Mouse (Mus musculus): ENCODE results near the gene Olfr26. TPM values are rescaled to one million over a fixed set of nuclear protein-coding genes. Genes with fewer than 3 reads are reported as not detected.
"Not testable (repeated sequence)": the region's sequence is repeated elsewhere in the genome, so short reads cannot be mapped to it uniquely, and the experiment has no call there.

Gene Olfr26
- polyA plus RNA-seq (2015; fragmentation: Nextera tagmentation; extraction: Ambion mirVana) = not detected in 2 replicates

- no peak for DNase-seq (ENCODE audit: low spot score)
Observed at GRCm38 (mm10) chr9:38854760-38855159, at the start of gene Olfr26. Gene Olfr26, plus strand, starts transcription at chr9:38855060.

- no peak for DNase-seq (ENCODE audit: low spot score)
Observed at GRCm38 (mm10) chr9:38805696-38806095, 49.2 kb upstream of the Olfr26 start.

DNA sequence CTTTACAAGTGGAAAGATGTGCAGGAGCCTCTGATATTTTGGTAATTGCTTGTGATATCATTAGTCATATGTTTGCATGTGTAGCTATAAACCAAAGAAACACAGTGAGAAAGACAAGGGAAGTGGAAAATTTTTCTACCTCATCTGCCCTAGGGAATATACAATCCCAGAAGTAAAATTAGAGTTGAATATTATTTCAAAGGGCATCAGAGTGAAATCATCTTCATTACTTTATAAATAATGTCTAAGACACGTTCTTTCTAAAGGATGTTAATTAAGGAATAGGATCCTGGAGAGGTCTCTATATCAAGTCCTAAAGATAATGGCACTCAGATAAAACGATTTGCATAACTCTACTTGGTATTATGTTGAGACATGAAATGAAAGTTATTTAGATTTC lies 40.5 kb upstream of the Olfr26 start, which contains the start of gene Olfr922:
Olfr922 (plus strand) TSS at position 301 of the 400 bp plus-strand sequence.
- no peak for DNase-seq (ENCODE audit: low spot score)

DNA sequence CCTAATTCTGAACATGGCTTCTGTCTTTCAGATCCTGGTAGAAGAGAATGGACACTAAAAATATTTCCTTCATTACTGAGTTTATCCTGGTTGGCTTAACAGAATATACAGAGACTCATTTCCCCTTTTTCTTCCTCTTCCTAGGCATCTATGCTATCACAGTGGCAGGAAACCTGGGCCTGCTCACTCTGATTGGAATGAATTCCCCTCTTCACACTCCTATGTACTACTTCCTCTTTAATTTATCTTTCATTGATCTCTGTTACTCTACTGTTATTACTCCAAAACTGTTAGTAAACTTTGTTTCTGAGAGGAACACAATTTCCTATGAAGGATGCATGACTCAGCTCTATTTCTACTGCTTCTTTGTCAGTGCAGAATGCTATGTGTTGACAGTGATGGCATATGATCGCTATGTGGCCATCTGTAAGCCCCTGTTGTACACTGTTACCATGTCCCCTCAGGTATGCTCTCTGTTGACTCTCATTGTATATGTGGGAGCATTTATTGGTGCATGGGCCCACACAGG lies 39.3 kb upstream of the Olfr26 start:
- DNase-seq (ENCODE audit: low spot score) = no peak

DNA sequence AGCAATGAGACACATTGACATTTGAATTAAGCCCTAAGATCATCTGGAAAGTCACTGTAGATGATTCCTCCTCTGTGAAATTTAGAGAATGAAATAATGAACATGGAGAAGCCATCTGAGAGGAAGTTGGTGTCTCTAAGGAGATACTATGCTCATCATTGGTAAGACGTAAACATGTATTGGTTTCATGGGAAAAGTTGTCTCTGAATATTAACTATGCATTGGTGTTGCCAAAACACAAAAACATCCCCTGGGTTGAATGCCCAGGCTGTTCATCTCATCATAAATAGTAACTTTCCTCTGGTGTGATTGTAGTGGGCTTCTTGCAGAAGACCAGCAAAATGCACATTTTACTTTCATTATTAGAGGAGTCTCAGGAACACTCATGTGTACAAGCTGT lies 28.6 kb upstream of the Olfr26 start, which contains the start of gene Olfr923:
Olfr923 (plus strand) TSS at position 301 of the 400 bp plus-strand sequence.
- DNase-seq (ENCODE audit: low spot score) = no peak

- no peak for DNase-seq (ENCODE audit: low spot score)
Observed at GRCm38 (mm10) chr9:38833027-38833426, 21.8 kb upstream of the Olfr26 start.

GRCm38 (mm10) chr9:38844149-38844548 lies 10.7 kb upstream of the Olfr26 start, which contains the start of gene Olfr924:
Gene Olfr924, plus strand, starts transcription at chr9:38844449.
- no peak for DNase-seq (ENCODE audit: low spot score)

GRCm38 (mm10) chr9:38874880-38875279 lies 20.0 kb downstream of the Olfr26 start:
- not testable (repeated sequence) for DNase-seq (ENCODE audit: low spot score)

- DNase-seq (ENCODE audit: low spot score) = no peak
Observed at GRCm38 (mm10) chr9:38876826-38877225, 22.0 kb downstream of the Olfr26 start, which contains the start of gene Olfr926. Gene Olfr926, plus strand, starts transcription at chr9:38877126.

Other genes with a start within 250 kb of the Olfr26 start
- gene Olfr914, start 250.0 kb upstream of the Olfr26 start, polyA plus RNA-seq (2015; fragmentation: Nextera tagmentation; extraction: Ambion mirVana) = not detected in 2 replicates
- gene Olfr916, start 195.2 kb upstream of the Olfr26 start, polyA plus RNA-seq (2015; fragmentation: Nextera tagmentation; extraction: Ambion mirVana) = not detected in 2 replicates
- not detected in 2 replicates for gene Olfr917, start 189.2 kb upstream of the Olfr26 start, polyA plus RNA-seq (2015; fragmentation: Nextera tagmentation; extraction: Ambion mirVana)
- gene Olfr918, start 180.5 kb upstream of the Olfr26 start, polyA plus RNA-seq (2015; fragmentation: Nextera tagmentation; extraction: Ambion mirVana) = not detected in 2 replicates
- gene Olfr919, start 151.4 kb upstream of the Olfr26 start, polyA plus RNA-seq (2015; fragmentation: Nextera tagmentation; extraction: Ambion mirVana) = not detected in 2 replicates
- 33.5 and 37.6 TPM in 2 replicates for gene Vwa5a, start 136.8 kb upstream of the Olfr26 start, polyA plus RNA-seq (2015; fragmentation: Nextera tagmentation; extraction: Ambion mirVana)
- gene Olfr920, start 102.8 kb upstream of the Olfr26 start, polyA plus RNA-seq (2015; fragmentation: Nextera tagmentation; extraction: Ambion mirVana) = 0.28 and 0.47 TPM in 2 replicates
- gene Olfr921, start 82.0 kb upstream of the Olfr26 start, polyA plus RNA-seq (2015; fragmentation: Nextera tagmentation; extraction: Ambion mirVana) = 0.04 TPM in 1 of 2 replicates, not detected in the other
- gene Olfr922, start 40.4 kb upstream of the Olfr26 start, polyA plus RNA-seq (2015; fragmentation: Nextera tagmentation; extraction: Ambion mirVana) = not detected in 2 replicates
- gene Olfr923, start 28.5 kb upstream of the Olfr26 start, polyA plus RNA-seq (2015; fragmentation: Nextera tagmentation; extraction: Ambion mirVana) = not detected in 2 replicates
- gene Olfr924, start 10.6 kb upstream of the Olfr26 start, polyA plus RNA-seq (2015; fragmentation: Nextera tagmentation; extraction: Ambion mirVana) = not detected in 2 replicates
- gene Olfr926, start 22.1 kb downstream of the Olfr26 start, polyA plus RNA-seq (2015; fragmentation: Nextera tagmentation; extraction: Ambion mirVana) = not detected in 2 replicates
- not detected in 2 replicates for gene Olfr930, start 74.7 kb downstream of the Olfr26 start, polyA plus RNA-seq (2015; fragmentation: Nextera tagmentation; extraction: Ambion mirVana)
- gene Olfr933, start 117.3 kb downstream of the Olfr26 start, polyA plus RNA-seq (2015; fragmentation: Nextera tagmentation; extraction: Ambion mirVana) = not detected in 2 replicates
- gene Olfr934, start 133.3 kb downstream of the Olfr26 start, polyA plus RNA-seq (2015; fragmentation: Nextera tagmentation; extraction: Ambion mirVana) = not detected in 2 replicates
- not detected in 2 replicates for gene Olfr935, start 144.6 kb downstream of the Olfr26 start, polyA plus RNA-seq (2015; fragmentation: Nextera tagmentation; extraction: Ambion mirVana)
- gene Olfr146, start 168.3 kb downstream of the Olfr26 start, polyA plus RNA-seq (2015; fragmentation: Nextera tagmentation; extraction: Ambion mirVana) = not detected in 2 replicates
- gene Olfr937, start 209.9 kb downstream of the Olfr26 start, polyA plus RNA-seq (2015; fragmentation: Nextera tagmentation; extraction: Ambion mirVana) = not detected in 2 replicates
- gene Olfr938, start 223.8 kb downstream of the Olfr26 start, polyA plus RNA-seq (2015; fragmentation: Nextera tagmentation; extraction: Ambion mirVana) = not detected in 2 replicates